In the genomic region with DNA sequence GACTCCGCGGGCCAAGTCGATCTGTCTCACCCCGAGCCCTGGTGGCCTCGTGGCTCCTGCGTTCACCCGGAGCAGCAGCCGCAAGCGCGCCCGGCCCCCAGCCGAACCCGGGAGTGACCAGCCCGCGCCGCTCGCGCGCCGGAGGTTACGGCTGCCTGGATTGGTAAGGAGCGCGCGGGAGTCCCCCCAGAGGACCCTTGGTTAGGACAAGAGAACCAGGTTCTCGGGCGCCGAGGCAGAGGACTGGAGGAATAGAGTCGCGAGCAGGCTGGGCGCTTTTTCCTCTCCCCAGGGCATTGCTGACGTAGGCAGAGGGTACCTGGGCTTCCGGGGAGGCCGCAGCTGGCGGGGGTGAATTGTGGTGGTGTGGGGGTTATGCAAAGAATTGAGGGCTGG, we compare ENCODE assay signal across 8 mouse cellular contexts. TPM values are rescaled to one million over a fixed set of nuclear protein-coding genes. Genes with fewer than 3 reads are reported as not detected.
DNase-seq lines count a peak whose midpoint lies in the region; ATAC-seq and TF ChIP-seq lines count a peak whose summit lies in the region.

No protein-coding gene starts in this region.

- H3K4me2 ChIP-seq in kidney, embryonic 16.5 days (replicated peaks; ENCODE audit: low read depth, low read length), result peak overlapping the region; percentile 73
- peak overlapping the region; percentile 83 for H3K4me2 ChIP-seq in neural tube, embryonic 12.5 days (replicated peaks)

- H3K4me1 ChIP-seq in kidney, embryonic 16.5 days (ENCODE audit: insufficient read depth, low read length), result peaks cover 23% of the 10 kb centered on the region
- H3K4me1 ChIP-seq in bone marrow macrophage, adult 2 months (ENCODE audit: control insufficient read depth, insufficient read depth, low read length), result peaks cover 32% of the 10 kb centered on the region
- H3K4me1 ChIP-seq in neural tube, embryonic 12.5 days, result peaks cover 29% of the 10 kb centered on the region

- H3K9me3 ChIP-seq in kidney, embryonic 16.5 days (ENCODE audit: low read length), result no peaks in the 10 kb centered on the region
- H3K9me3 ChIP-seq in neural tube, embryonic 12.5 days, result no peaks in the 10 kb centered on the region

- H3K4me3 ChIP-seq in kidney, embryonic 16.5 days (ENCODE audit: low read length), result peak overlapping the region; percentile 86
- peak overlapping the region; percentile 70 for H3K4me3 ChIP-seq in bone marrow macrophage, adult 2 months (ENCODE audit: insufficient read depth, low read length)
- H3K4me3 ChIP-seq in neural tube, embryonic 12.5 days, result peak overlapping the region; percentile 73

- no peak for TF ChIP-seq CTCF in bone marrow macrophage, adult 2 months (IDR thresholded peaks at IDR 0.05; ENCODE audit: low read depth, low read length)

- no peak for TF ChIP-seq POLR2A in bone marrow macrophage, adult 2 months (IDR thresholded peaks at IDR 0.05; ENCODE audit: borderline replicate concordance, low read depth, low read length)

- DNase-seq in kidney, postnatal 14 days, result no peak
- DNase-seq in urinary bladder, adult 18-20 months (ENCODE audit: low spot score in 2 of 2), result no peak
- DNase-seq in adrenal gland, adult (ENCODE audit: inconsistent age in 2 of 2, low spot score in 1 of 2), result no peak
- no peak for DNase-seq in c-Kit-positive CD71-positive TER-119-positive erythroid progenitor cells, embryonic 14.5 days (ENCODE audit: low spot score)

- H3K9ac ChIP-seq in kidney, embryonic 16.5 days (replicated peaks; ENCODE audit: low read length), result peak overlapping the region; percentile 93
- peak overlapping the region; percentile 80 for H3K9ac ChIP-seq in neural tube, embryonic 12.5 days

- 1% methylated on average over 34 of the region's 34 CpGs for WGBS in kidney, embryonic 16.5 days
- under 1% methylated on average over 34 of the region's 34 CpGs for WGBS in neural tube, embryonic 12.5 days

- H3K36me3 ChIP-seq in kidney, embryonic 16.5 days (ENCODE audit: insufficient read depth, low read length), result peaks cover 34% of the 10 kb centered on the region
- peaks cover 38% of the 10 kb centered on the region for H3K36me3 ChIP-seq in neural tube, embryonic 12.5 days

- peak; percentile 64 for ATAC-seq in kidney, embryonic 16.5 days (ENCODE audit: low FRiP score, low TSS enrichment)
- peak; percentile 55 for ATAC-seq in inflammation-experienced regulatory T-cells, adult 6 months
- ATAC-seq in neural tube, embryonic 12.5 days (ENCODE audit: low FRiP score, low read depth), result peak; percentile 57

- H3K27me3 ChIP-seq in kidney, embryonic 16.5 days (ENCODE audit: insufficient read depth, low read length), result no peaks in the 10 kb centered on the region
- no peaks in the 10 kb centered on the region for H3K27me3 ChIP-seq in neural tube, embryonic 12.5 days (replicated peaks)

- H3K27ac ChIP-seq in kidney, embryonic 16.5 days (ENCODE audit: low read length), result peak overlapping the region; percentile 93
- H3K27ac ChIP-seq in bone marrow macrophage, adult 2 months (ENCODE audit: insufficient read depth, low read depth, low read length), result peak overlapping the region; percentile 91
- peak overlapping the region; percentile 39 for H3K27ac ChIP-seq in neural tube, embryonic 12.5 days

RNA-seq across cellular contexts. Expression of a gene that starts 0.3 kb away (rescaled TPM):
- 43.0 and 49.0 TPM in 2 replicates for polyA plus RNA-seq in kidney, embryonic 16.5 days (2015; fragmentation: Nextera tagmentation; extraction: Ambion mirVana)
- 18.5 and 22.9 TPM in 2 replicates for polyA plus RNA-seq in bone marrow macrophage, adult 2 months (2012; ENCODE audit: insufficient read depth, insufficient read length, missing spikeins)
- 10 to 100 TPM; 11.5 to 19.8 (median 11.7) TPM for polyA plus RNA-seq in inflammation-experienced regulatory T-cells, adult 6 months (2017; shearing (Covaris generic))
- polyA plus RNA-seq in neural tube, embryonic 12.5 days (2016; fragmentation: Nextera tagmentation; extraction: Ambion mirVana), result 22.8 and 25.9 TPM in 2 replicates

RNA-seq across cellular contexts. Expression of a gene that starts 8.6 kb away (rescaled TPM):
- polyA plus RNA-seq in kidney, embryonic 16.5 days (2015; fragmentation: Nextera tagmentation; extraction: Ambion mirVana), result 363 and 371 TPM in 2 replicates
- 187 and 203 TPM in 2 replicates for polyA plus RNA-seq in bone marrow macrophage, adult 2 months (2012; ENCODE audit: insufficient read depth, insufficient read length, missing spikeins)
- polyA plus RNA-seq in inflammation-experienced regulatory T-cells, adult 6 months (2017; shearing (Covaris generic)), result 100 to 1,000 TPM; 168 to 215 (median 192) TPM
- 182 and 194 TPM in 2 replicates for polyA plus RNA-seq in neural tube, embryonic 12.5 days (2016; fragmentation: Nextera tagmentation; extraction: Ambion mirVana)

RNA-seq across cellular contexts. Expression of a gene that starts 17.0 kb away (rescaled TPM):
- polyA plus RNA-seq in kidney, embryonic 16.5 days (2015; fragmentation: Nextera tagmentation; extraction: Ambion mirVana), result 15.6 and 16.9 TPM in 2 replicates
- polyA plus RNA-seq in bone marrow macrophage, adult 2 months (2012; ENCODE audit: insufficient read depth, insufficient read length, missing spikeins), result 32.1 and 36.2 TPM in 2 replicates
- polyA plus RNA-seq in inflammation-experienced regulatory T-cells, adult 6 months (2017; shearing (Covaris generic)), result 10 to 100 TPM; 12.9 to 16.2 (median 14.5) TPM
- 6.4 and 6.5 TPM in 2 replicates for polyA plus RNA-seq in neural tube, embryonic 12.5 days (2016; fragmentation: Nextera tagmentation; extraction: Ambion mirVana)

RNA-seq across cellular contexts. Expression of a gene that starts 43.2 kb away (rescaled TPM):
- 17.4 and 18.2 TPM in 2 replicates for polyA plus RNA-seq in kidney, embryonic 16.5 days (2015; fragmentation: Nextera tagmentation; extraction: Ambion mirVana)
- polyA plus RNA-seq in bone marrow macrophage, adult 2 months (2012; ENCODE audit: insufficient read depth, insufficient read length, missing spikeins), result 32.8 and 36.7 TPM in 2 replicates
- polyA plus RNA-seq in inflammation-experienced regulatory T-cells, adult 6 months (2017; shearing (Covaris generic)), result 10 to 100 TPM in 2 of 3 experiments, 1 to 10 TPM in 1; 8.3 to 11.6 (median 10.6) TPM
- polyA plus RNA-seq in neural tube, embryonic 12.5 days (2016; fragmentation: Nextera tagmentation; extraction: Ambion mirVana), result 4.6 and 6.2 TPM in 2 replicates

RNA-seq across cellular contexts. Expression of a gene that starts 43.3 kb away (rescaled TPM):
- 56.7 and 60.1 TPM in 2 replicates for polyA plus RNA-seq in kidney, embryonic 16.5 days (2015; fragmentation: Nextera tagmentation; extraction: Ambion mirVana)
- 55.0 and 59.6 TPM in 2 replicates for polyA plus RNA-seq in bone marrow macrophage, adult 2 months (2012; ENCODE audit: insufficient read depth, insufficient read length, missing spikeins)
- 10 to 100 TPM; 57.7 to 82.5 (median 80.6) TPM for polyA plus RNA-seq in inflammation-experienced regulatory T-cells, adult 6 months (2017; shearing (Covaris generic))
- polyA plus RNA-seq in neural tube, embryonic 12.5 days (2016; fragmentation: Nextera tagmentation; extraction: Ambion mirVana), result 65.6 and 69.7 TPM in 2 replicates

Comparison
In these comparisons a context has a peak if more than half of its experiments do, and no peak if none do; other contexts are left out.
1. H3K27ac ChIP-seq: peak in every context shown above with its lines; median percentile 93 in kidney, embryonic 16.5 days; 91 in bone marrow macrophage, adult 2 months; 39 in neural tube, embryonic 12.5 days.